Mouse (Mus musculus): ENCODE measurements around the gene Fam217b. TPM values are rescaled to one million over a fixed set of nuclear protein-coding genes. Genes with fewer than 3 reads are reported as not detected.

Fam217b gene
- polyA plus RNA-seq, 1 experiment from 2014 or later = 3.7 TPM

GRCm38 (mm10) chr2:178454664-178455516 lies 40.6 kb downstream of the Fam217b start:
- H3K4me2 ChIP-seq (ENCODE audit: low read depth, low read length) = peak overlapping the region; percentile 27; the same call in 1 of the 2 replicates
- no peaks in the 10 kb centered on the region for H3K27me3 ChIP-seq (ENCODE audit: control insufficient read depth, insufficient read depth, low read length)
- ATAC-seq (ENCODE audit: insufficient read depth, low FRiP score) = peak; percentile 81
- H3K4me1 ChIP-seq (ENCODE audit: control insufficient read depth, insufficient read depth, low read length) = peaks cover 11% of the 10 kb centered on the region; the same call in 1 of the 2 replicates
- no peaks in the 10 kb centered on the region for H3K9me3 ChIP-seq (replicated peaks; ENCODE audit: control insufficient read depth, low read length)
- no peaks in the 10 kb centered on the region for H3K36me3 ChIP-seq (ENCODE audit: control insufficient read depth, insufficient read depth, low read length)
- 19% methylated on average over 17 of the region's 17 CpGs for WGBS
- H3K9ac ChIP-seq (ENCODE audit: low read length) = 0 out of 2 replicates have a peak overlapping the region, but pooled peaks have one; percentile 21
- H3K4me3 ChIP-seq (replicated peaks; ENCODE audit: low read length) = no peak overlapping the region; the same call in 1 of the 2 replicates
- peak overlapping the region; percentile 88 for H3K27ac ChIP-seq (ENCODE audit: low read length)

- no peak overlapping the region for H3K9ac ChIP-seq (ENCODE audit: low read length)
- no peak for ATAC-seq (ENCODE audit: insufficient read depth, low FRiP score)
- H3K27me3 ChIP-seq (ENCODE audit: control insufficient read depth, insufficient read depth, low read length) = no peaks in the 10 kb centered on the region
- H3K27ac ChIP-seq (ENCODE audit: low read length) = no peak overlapping the region
- H3K4me3 ChIP-seq (replicated peaks; ENCODE audit: low read length) = no peak overlapping the region
- no peaks in the 10 kb centered on the region for H3K36me3 ChIP-seq (ENCODE audit: control insufficient read depth, insufficient read depth, low read length)
- H3K4me2 ChIP-seq (ENCODE audit: low read depth, low read length) = no peak overlapping the region
- H3K9me3 ChIP-seq (replicated peaks; ENCODE audit: control insufficient read depth, low read length) = no peaks in the 10 kb centered on the region
- WGBS = 78% methylated on average over 6 of the region's 6 CpGs
- peaks cover 18% of the 10 kb centered on the region for H3K4me1 ChIP-seq (ENCODE audit: control insufficient read depth, insufficient read depth, low read length)
These were observed 43.1 kb downstream of the Fam217b start for GRCm38 (mm10) chr2:178457414-178457813.

- peak; percentile 47; the same call in 1 of the 2 replicates for ATAC-seq (ENCODE audit: insufficient read depth, low FRiP score)
- no peaks in the 10 kb centered on the region for H3K36me3 ChIP-seq (ENCODE audit: control insufficient read depth, insufficient read depth, low read length)
- H3K27ac ChIP-seq (ENCODE audit: low read length) = no peak overlapping the region
- no peak overlapping the region for H3K4me3 ChIP-seq (replicated peaks; ENCODE audit: low read length)
- H3K9ac ChIP-seq (ENCODE audit: low read length) = no peak overlapping the region
- H3K9me3 ChIP-seq (replicated peaks; ENCODE audit: control insufficient read depth, low read length) = no peaks in the 10 kb centered on the region
- 50% methylated on average over 5 of the region's 5 CpGs for WGBS
- H3K27me3 ChIP-seq (ENCODE audit: control insufficient read depth, insufficient read depth, low read length) = no peaks in the 10 kb centered on the region
- H3K4me2 ChIP-seq (ENCODE audit: low read depth, low read length) = no peak overlapping the region
- peaks cover 10% of the 10 kb centered on the region; the same call in 1 of the 2 replicates for H3K4me1 ChIP-seq (ENCODE audit: control insufficient read depth, insufficient read depth, low read length)
These were observed 46.0 kb downstream of the Fam217b start for GRCm38 (mm10) chr2:178460353-178460752.

GRCm38 (mm10) chr2:178471546-178472480 lies 57.5 kb downstream of the Fam217b start:
- Histone ChIP-seq H3K27me3 (ENCODE audit: control insufficient read depth, insufficient read depth, low read length) (no peaks in the 10 kb centered on the region), H3K9me3 (replicated peaks; ENCODE audit: control insufficient read depth, low read length) (no peaks in the 10 kb centered on the region), H3K4me2 (ENCODE audit: low read depth, low read length) (no peak overlapping the region), H3K36me3 (ENCODE audit: control insufficient read depth, insufficient read depth, low read length) (no peaks in the 10 kb centered on the region), H3K4me3 (replicated peaks; ENCODE audit: low read length) (no peak overlapping the region), H3K9ac (ENCODE audit: low read length) (no peak overlapping the region), H3K4me1 (ENCODE audit: control insufficient read depth, insufficient read depth, low read length) (0 out of 2 replicates have a peak, but pooled peaks cover 8% of the 10 kb centered on the region), H3K27ac (ENCODE audit: low read length) (no peak overlapping the region)
- ATAC-seq (ENCODE audit: insufficient read depth, low FRiP score) = peak; percentile 83
- 52% methylated on average over 17 of the region's 17 CpGs for WGBS

- Histone ChIP-seq H3K9ac (ENCODE audit: low read length) (no peak overlapping the region), H3K27me3 (ENCODE audit: control insufficient read depth, insufficient read depth, low read length) (no peaks in the 10 kb centered on the region), H3K4me3 (replicated peaks; ENCODE audit: low read length) (no peak overlapping the region), H3K27ac (ENCODE audit: low read length) (no peak overlapping the region), H3K9me3 (replicated peaks; ENCODE audit: control insufficient read depth, low read length) (no peaks in the 10 kb centered on the region), H3K4me1 (ENCODE audit: control insufficient read depth, insufficient read depth, low read length) (0 out of 2 replicates have a peak, but pooled peaks cover 8% of the 10 kb centered on the region), H3K4me2 (ENCODE audit: low read depth, low read length) (no peak overlapping the region), H3K36me3 (ENCODE audit: control insufficient read depth, insufficient read depth, low read length) (no peaks in the 10 kb centered on the region)
- ATAC-seq (ENCODE audit: insufficient read depth, low FRiP score) = no peak
- 70% methylated on average over 10 of the region's 10 CpGs for WGBS
These were observed 59.6 kb downstream of the Fam217b start for GRCm38 (mm10) chr2:178473916-178474315.

Other genes with a start within 250 kb of the Fam217b start
- gene Sycp2, start 6.8 kb upstream of the Fam217b start, polyA plus RNA-seq (2015; fragmentation: Nextera tagmentation; extraction: Ambion mirVana) = 0.06 and 0.23 TPM in 2 replicates
- gene Ppp1r3d, start 52 bp upstream of the Fam217b start, polyA plus RNA-seq (2015; fragmentation: Nextera tagmentation; extraction: Ambion mirVana) = 3.3 and 4.2 TPM in 2 replicates
- gene Cdh26, start 16.0 kb downstream of the Fam217b start, polyA plus RNA-seq (2015; fragmentation: Nextera tagmentation; extraction: Ambion mirVana) = 0.52 and 0.80 TPM in 2 replicates

All from stomach, embryonic 16.5 days (tissue).